Mouse (Mus musculus) heart, embryonic 12.5 days (tissue): ENCODE results near the gene Amot. TPM values are rescaled to one million over a fixed set of nuclear protein-coding genes. Genes with fewer than 3 reads are reported as not detected.

ENCODE experiments used
- ATAC-seq: fragments of 200-750 bp; cut with Nextera tagmentation; 2 replicates; pipeline ENCODE4 v1.8.0; 2017; ENCODE audit warnings: moderate TSS enrichment, moderate library complexity; ENCODE audit not compliant: insufficient number of reproducible peaks, low FRiP score
- H3K27ac ChIP-seq: fragments of 300-500 bp; sonication (generic); 2 replicates; pipeline ENCODE4 v1.5.1; 2016; ENCODE audit warnings: mild to moderate bottlenecking, moderate library complexity; ENCODE audit not compliant: poor library complexity, severe bottlenecking
- H3K27me3 ChIP-seq: fragments of 300-500 bp; sonication (generic); replicated peaks from 2 replicates; pipeline ENCODE4 v1.6.1; 2016; ENCODE audit warnings: mild to moderate bottlenecking, moderate library complexity
- H3K36me3 ChIP-seq: fragments of 300-500 bp; sonication (generic); 2 replicates; pipeline ENCODE4 v1.6.1; 2016; ENCODE audit warnings: mild to moderate bottlenecking, moderate library complexity
- H3K4me1 ChIP-seq: fragments of 300-500 bp; sonication (generic); replicated peaks from 2 replicates; pipeline ENCODE4 v1.6.1; 2016; ENCODE audit warnings: mild to moderate bottlenecking
- H3K4me2 ChIP-seq: fragments of 300-500 bp; sonication (generic); 2 replicates; pipeline ENCODE4 v1.6.1; 2016; ENCODE audit warnings: mild to moderate bottlenecking, moderate library complexity
- H3K4me3 ChIP-seq: fragments of 300-500 bp; sonication (generic); 2 replicates; pipeline ENCODE4 v1.5.1; 2016; ENCODE audit warnings: mild to moderate bottlenecking
- H3K9ac ChIP-seq: fragments of 300-500 bp; sonication (generic); 2 replicates; pipeline ENCODE4 v1.6.1; 2016; ENCODE audit warnings: mild to moderate bottlenecking, moderate library complexity
- H3K9me3 ChIP-seq: fragments of 300-500 bp; sonication (generic); replicated peaks from 2 replicates; pipeline ENCODE4 v1.6.1; 2016; ENCODE audit warnings: mild to moderate bottlenecking, moderate library complexity
- WGBS: fragments of 180-500 bp; shearing (Covaris S2); methylation state at CpG from one replicate; pipeline ENCODE4 v1.1.7; 2016; 5-methylcytosine and 5-hydroxymethylcytosine counted together
- polyA plus RNA-seq: library from polyadenylated mRNA; unstranded; fragments of >200 nt; fragmentation: Nextera tagmentation; extraction: Ambion mirVana; gene quantifications from 2 replicates; pipeline ENCODE4 v1.2.1, GENCODE M21; 2016

The Amot gene
- 12.2 and 13.5 TPM in 2 replicates for polyA plus RNA-seq

GRCm38 (mm10) chrX:145504717-145505415 lies at the start of gene Amot:
TSS of gene Amot (minus strand) at chrX:145505181.
- H3K9me3 ChIP-seq = no peaks in the 10 kb centered on the region
- peak within 1 kb of the TSS; percentile 75 for H3K4me2 ChIP-seq
- 12% methylated on average over 33 of the region's 34 CpGs for WGBS
- peak within 1 kb of the TSS; percentile 59 for H3K4me3 ChIP-seq
- H3K27me3 ChIP-seq = no peaks in the 10 kb centered on the region
- no peaks in the 10 kb centered on the region for H3K36me3 ChIP-seq
- ATAC-seq = peak; percentile 97
- no peaks in the 10 kb centered on the region for H3K4me1 ChIP-seq
- H3K9ac ChIP-seq = peak within 1 kb of the TSS; percentile 68
- H3K27ac ChIP-seq = peak within 1 kb of the TSS; percentile 67

GRCm38 (mm10) chrX:145545060-145545459 lies 40.1 kb upstream of the Amot start:
- ATAC-seq = no peak
- 70% methylated on average over 3 of the region's 3 CpGs for WGBS
- Histone ChIP-seq H3K9ac (no peak overlapping the region), H3K4me2 (no peak overlapping the region), H3K27ac (no peak overlapping the region), H3K27me3 (no peaks in the 10 kb centered on the region), H3K36me3 (no peaks in the 10 kb centered on the region), H3K4me3 (no peak overlapping the region), H3K9me3 (no peaks in the 10 kb centered on the region), H3K4me1 (no peaks in the 10 kb centered on the region)

GRCm38 (mm10) chrX:145543602-145544490 lies 38.9 kb upstream of the Amot start:
- H3K27ac ChIP-seq = no peak overlapping the region
- H3K36me3 ChIP-seq = no peaks in the 10 kb centered on the region
- no peak overlapping the region for H3K9ac ChIP-seq
- no peak for ATAC-seq
- no peaks in the 10 kb centered on the region for H3K9me3 ChIP-seq
- WGBS = 59% methylated on average over 4 of the region's 4 CpGs
- H3K4me1 ChIP-seq = no peaks in the 10 kb centered on the region
- no peak overlapping the region for H3K4me3 ChIP-seq
- H3K27me3 ChIP-seq = no peaks in the 10 kb centered on the region
- no peak overlapping the region for H3K4me2 ChIP-seq

GRCm38 (mm10) chrX:145541050-145541449 lies 36.1 kb upstream of the Amot start:
- Histone ChIP-seq H3K4me2 (no peak overlapping the region), H3K4me1 (no peaks in the 10 kb centered on the region), H3K27ac (no peak overlapping the region), H3K4me3 (no peak overlapping the region), H3K36me3 (no peaks in the 10 kb centered on the region), H3K27me3 (no peaks in the 10 kb centered on the region), H3K9ac (no peak overlapping the region), H3K9me3 (no peaks in the 10 kb centered on the region)
- ATAC-seq = no peak
- WGBS = 61% methylated on average over 1 of the region's 1 CpGs

- no peak overlapping the region for H3K4me3 ChIP-seq
- H3K27ac ChIP-seq = no peak overlapping the region
- no peak overlapping the region for H3K4me2 ChIP-seq
- H3K36me3 ChIP-seq = no peaks in the 10 kb centered on the region
- no peaks in the 10 kb centered on the region for H3K27me3 ChIP-seq
- ATAC-seq = no peak
- H3K9me3 ChIP-seq = no peaks in the 10 kb centered on the region
- no peak overlapping the region for H3K9ac ChIP-seq
- 86% methylated on average over 1 of the region's 1 CpGs for WGBS
- no peaks in the 10 kb centered on the region for H3K4me1 ChIP-seq
These were observed 35.3 kb upstream of the Amot start for GRCm38 (mm10) chrX:145540321-145540720.

- Histone ChIP-seq H3K36me3 (no peaks in the 10 kb centered on the region), H3K9ac (no peak overlapping the region), H3K4me3 (no peak overlapping the region), H3K4me1 (no peaks in the 10 kb centered on the region), H3K27ac (no peak overlapping the region), H3K27me3 (no peaks in the 10 kb centered on the region), H3K4me2 (no peak overlapping the region), H3K9me3 (no peaks in the 10 kb centered on the region)
- WGBS = 67% methylated on average over 1 of the region's 1 CpGs
- no peak for ATAC-seq
These were observed 24.6 kb upstream of the Amot start for GRCm38 (mm10) chrX:145529602-145530001.

DNA sequence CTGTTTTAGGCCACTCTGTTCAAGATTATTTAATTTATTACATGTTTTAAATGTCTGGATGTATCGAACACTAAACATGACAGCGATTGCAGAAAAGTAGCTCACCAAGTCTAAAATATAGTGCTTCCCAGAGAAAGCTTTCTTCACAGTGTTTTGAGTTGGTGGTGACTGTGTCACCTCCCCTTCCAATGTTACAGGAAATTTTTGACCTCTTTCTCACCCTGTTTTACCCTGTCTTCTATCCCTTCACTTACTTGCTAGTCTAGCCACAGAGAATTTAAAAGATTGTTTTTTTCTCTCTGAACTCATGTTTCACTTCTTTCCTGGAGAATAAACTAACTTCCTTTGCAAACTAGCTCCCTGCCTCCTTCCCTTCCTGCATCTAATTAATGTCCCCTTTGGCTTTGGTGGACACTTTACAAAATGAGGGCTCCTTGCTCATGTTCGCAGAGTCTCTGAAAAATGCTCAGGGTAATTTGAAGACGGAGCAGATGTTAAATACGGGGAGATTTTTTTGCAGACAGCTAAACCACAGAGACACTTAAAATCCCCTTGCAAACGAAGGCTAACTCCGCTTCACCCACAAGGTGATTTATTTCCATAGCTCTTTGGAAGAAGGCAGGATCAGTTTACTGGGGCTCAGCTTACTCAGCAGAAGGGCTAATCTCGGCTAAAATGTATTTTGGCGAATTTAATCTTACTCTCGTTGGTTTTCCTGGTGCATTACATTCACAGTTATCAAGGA lies 11.5 kb upstream of the Amot start:
- no peaks in the 10 kb centered on the region for H3K9me3 ChIP-seq

DNA sequence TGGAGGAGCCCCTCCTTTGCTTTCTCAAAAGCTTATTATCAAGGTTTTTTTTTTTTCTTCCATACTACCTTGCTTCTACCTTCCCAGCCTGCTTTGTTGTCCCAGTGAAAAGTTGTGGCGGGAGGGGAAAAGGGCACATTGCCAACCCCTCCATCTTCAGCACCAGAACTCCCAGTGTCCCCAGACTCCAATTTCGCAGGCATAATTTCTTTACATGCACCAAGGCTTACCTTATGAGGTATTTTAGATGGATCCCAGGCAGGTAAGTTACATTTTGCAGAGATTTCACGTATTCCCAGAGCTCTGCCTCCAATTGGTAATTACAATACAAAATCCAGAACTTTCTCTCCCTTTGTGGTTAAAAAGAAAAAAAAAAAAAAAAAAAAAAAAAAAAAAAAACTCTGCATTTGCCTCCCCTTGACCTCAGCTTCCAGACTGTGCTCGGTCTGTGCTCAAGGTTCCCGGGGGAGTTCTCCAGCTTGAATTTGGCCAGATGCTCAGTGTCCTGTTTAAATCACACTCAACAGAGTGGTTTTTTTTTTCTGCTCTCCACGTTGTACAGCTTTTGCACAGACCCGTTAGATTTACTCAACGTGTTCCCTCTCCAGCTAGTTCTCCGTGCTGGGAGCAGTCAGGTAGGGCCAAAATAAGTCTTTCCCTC lies 10.6 kb upstream of the Amot start:
- H3K27ac ChIP-seq = no peak overlapping the region
- no peaks in the 10 kb centered on the region for H3K27me3 ChIP-seq
- no peaks in the 10 kb centered on the region for H3K4me1 ChIP-seq
- no peaks in the 10 kb centered on the region for H3K36me3 ChIP-seq
- H3K4me2 ChIP-seq = no peak overlapping the region
- WGBS = 44% methylated on average over 9 of the region's 9 CpGs
- H3K4me3 ChIP-seq = no peak overlapping the region
- H3K9me3 ChIP-seq = no peaks in the 10 kb centered on the region
- ATAC-seq = no peak
- no peak overlapping the region for H3K9ac ChIP-seq

More for the DNA sequence above, 11.5 kb upstream of the Amot start:
- no peak overlapping the region for H3K9ac ChIP-seq
- no peaks in the 10 kb centered on the region for H3K27me3 ChIP-seq
- H3K36me3 ChIP-seq = no peaks in the 10 kb centered on the region
- H3K27ac ChIP-seq = no peak overlapping the region
- no peaks in the 10 kb centered on the region for H3K4me1 ChIP-seq
- no peak overlapping the region for H3K4me3 ChIP-seq
- no peak overlapping the region for H3K4me2 ChIP-seq
- 57% methylated on average over 10 of the region's 10 CpGs for WGBS
- no peak for ATAC-seq

DNA sequence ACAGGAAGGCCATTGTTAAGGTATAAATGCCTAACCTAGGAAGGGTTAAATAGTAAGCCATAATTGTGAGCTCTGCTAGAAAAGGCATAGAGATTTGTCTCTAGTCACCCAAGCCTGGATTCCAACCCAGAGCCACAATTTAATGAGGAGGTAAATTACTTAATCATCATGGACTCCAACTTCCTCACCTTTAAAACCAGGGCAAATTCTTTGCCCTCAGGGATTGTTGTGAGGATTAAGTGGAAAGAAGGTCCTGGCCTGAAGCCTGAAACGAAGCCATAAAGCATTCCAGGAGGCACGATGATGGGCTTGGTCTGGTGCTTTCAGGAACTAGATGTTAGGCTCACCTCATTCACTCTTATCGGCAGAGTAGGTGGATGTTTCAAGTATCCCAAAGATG lies 5.7 kb upstream of the Amot start:
- no peak overlapping the region for H3K27ac ChIP-seq
- no peak overlapping the region for H3K9ac ChIP-seq
- WGBS = 45% methylated on average over 3 of the region's 3 CpGs
- no peak for ATAC-seq
- H3K27me3 ChIP-seq = no peaks in the 10 kb centered on the region
- H3K4me3 ChIP-seq = no peak overlapping the region
- H3K9me3 ChIP-seq = no peaks in the 10 kb centered on the region
- H3K4me2 ChIP-seq = no peak overlapping the region
- no peaks in the 10 kb centered on the region for H3K4me1 ChIP-seq
- no peaks in the 10 kb centered on the region for H3K36me3 ChIP-seq

GRCm38 (mm10) chrX:145505457-145506201 lies 648 bp upstream of the Amot start:
- H3K9ac ChIP-seq = 0 out of 2 replicates have a peak overlapping the region, but pooled peaks have one; percentile 41
- H3K9me3 ChIP-seq = no peaks in the 10 kb centered on the region
- H3K27me3 ChIP-seq = no peaks in the 10 kb centered on the region
- peak overlapping the region; percentile 59 for H3K4me3 ChIP-seq
- ATAC-seq = peak; percentile 93
- H3K36me3 ChIP-seq = no peaks in the 10 kb centered on the region
- H3K4me1 ChIP-seq = no peaks in the 10 kb centered on the region
- peak overlapping the region; percentile 67 for H3K27ac ChIP-seq
- WGBS = 12% methylated on average over 14 of the region's 14 CpGs
- H3K4me2 ChIP-seq = peak overlapping the region; percentile 75
